Mouse (Mus musculus) embryonic fibroblast, embryonic 13.5 days (primary cell): ENCODE data around the gene Mst1r.

Source experiments
- CTCF ChIP-seq: IDR thresholded peaks from 2 replicates; pipeline ENCODE4 v1.5.1; 2011; ENCODE audit warnings: mild to moderate bottlenecking, control low read depth, low read length, moderate library complexity, borderline replicate concordance; ENCODE audit not compliant: insufficient read depth
- POLR2A ChIP-seq: IDR thresholded peaks from 2 replicates; pipeline ENCODE4 v1.6.1; 2011; ENCODE audit warnings: low read depth, mild to moderate bottlenecking, control low read depth, low read length, moderate library complexity

- no peak for TF ChIP-seq POLR2A
- no peak for TF ChIP-seq CTCF
Observed at GRCm38 (mm10) chr9:107890260-107890659, 16.4 kb upstream of the Mst1r start.
